Comparison of ENCODE assay signal across 8 mouse cellular contexts in the genomic region with DNA sequence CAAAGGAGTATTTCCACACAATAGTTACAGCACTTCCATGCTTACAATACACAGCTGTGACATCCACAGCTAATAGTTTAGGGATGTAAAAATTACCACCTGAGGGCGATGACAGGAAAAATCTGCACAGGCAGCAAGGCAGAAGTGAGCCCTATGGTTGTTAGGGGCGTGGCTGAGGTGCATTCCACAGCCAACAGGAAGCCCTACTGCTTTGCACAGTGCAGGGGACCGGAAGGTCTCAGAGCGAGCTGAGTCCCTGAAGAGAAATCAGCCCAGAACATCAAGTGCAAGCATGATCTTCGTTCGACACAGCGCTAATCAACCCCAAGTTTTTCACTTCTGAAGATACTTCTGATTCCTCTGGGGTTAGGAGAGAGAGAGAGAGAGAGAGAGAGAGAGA. TPM values are rescaled to one million over a fixed set of nuclear protein-coding genes. Genes with fewer than 3 reads are reported as not detected.
A peak's percentile ranks its signal among the peaks of the same experiment; 100 is the strongest.
DNase-seq lines count a peak whose midpoint lies in the region; ATAC-seq lines count a peak whose summit lies in the region.

No protein-coding gene starts in this region.

- peak; percentile 74 for DNase-seq in CD4-positive helper T cell, adult 2 months (ENCODE audit: low read depth, low spot score)
- peak; percentile 81 for DNase-seq in ZHBTc4 (ENCODE audit: low read depth, low spot score)
- DNase-seq in gastrocnemius, postnatal 25 days: no peak
- no peak for DNase-seq in left cerebral cortex, postnatal 10 days (ENCODE audit: extremely low spot score in 1 of 2, low spot score in 2 of 2)
- no peak for DNase-seq in left cerebral cortex, postnatal 4 days
- DNase-seq in right cerebral cortex, postnatal 25 days: no peak

- intact Hi-C loops in left cerebral cortex, postnatal 10 days (cut with DNase I): no loop called here
- intact Hi-C loops in left cerebral cortex, postnatal 4 days (cut with DNase I): no loop called here

- ATAC-seq in inflammation-experienced regulatory T-cells, adult 6 months: peak; percentile 100
- peak; percentile 86; the same call in 1 of the 2 replicates for ATAC-seq in neutrophil, adult 5-6 weeks (ENCODE audit: extremely low read depth, insufficient number of reproducible peaks, low FRiP score, poor library complexity, severe bottlenecking)

RNA-seq across cellular contexts. Expression of a gene that starts 34.4 kb away (rescaled TPM):
- 10 to 100 TPM; 21.5 to 49.1 (median 47.1) TPM for polyA plus RNA-seq in inflammation-experienced regulatory T-cells, adult 6 months (2017; shearing (Covaris generic))
- 23.9 and 39.8 TPM in 2 replicates for total RNA-seq in neutrophil, adult 5-6 weeks (2017)
- total RNA-seq in gastrocnemius, postnatal 25 days (2021): 10 to 100 TPM; 19.4 to 22.0 TPM
- total RNA-seq in left cerebral cortex, postnatal 10 days (2021): 10 to 100 TPM; 14.2 to 17.8 TPM
- 10 to 100 TPM; 15.3 to 18.8 TPM for total RNA-seq in left cerebral cortex, postnatal 4 days (2021)

Comparison
In these comparisons a context has a peak if more than half of its experiments do, and no peak if none do; other contexts are left out.
1. DNase-seq: peak in CD4-positive helper T cell, adult 2 months (single experiment) and ZHBTc4 (single experiment); none in gastrocnemius, postnatal 25 days (single experiment), left cerebral cortex, postnatal 10 days (0 of 2), left cerebral cortex, postnatal 4 days (single experiment) and right cerebral cortex, postnatal 25 days (single experiment).